In genomic region chr12:108857589-108858184, GRCm38 (mm10) we compare ENCODE assay signal across 11 mouse cellular contexts. TPM values are rescaled to one million over a fixed set of nuclear protein-coding genes. Genes with fewer than 3 reads are reported as not detected.
DNase-seq lines count a peak whose midpoint lies in the region; ATAC-seq lines count a peak whose summit lies in the region.
"Had no signal": no experiment of that assay in that cellular context is flagged by ENCODE, and none has a peak within 500 bp of the region (broad histone marks: within the 10 kb centered on the region; RNA-seq: fewer than 3 reads in every experiment).

No protein-coding gene starts in this region.

- peak; percentile 63; the same call in 1 of the 2 replicates for ATAC-seq in stomach, embryonic 16.5 days (ENCODE audit: insufficient read depth, low FRiP score)
- no peak for ATAC-seq in hindbrain, embryonic 13.5 days (ENCODE audit: low FRiP score)

- no peak overlapping the region for H3K9ac ChIP-seq in stomach, embryonic 16.5 days (ENCODE audit: low read length)
- no peak overlapping the region for H3K9ac ChIP-seq in hindbrain, embryonic 13.5 days

- 58% methylated on average over 7 of the region's 7 CpGs for WGBS in stomach, embryonic 16.5 days
- 83% methylated on average over 7 of the region's 7 CpGs for WGBS in hindbrain, embryonic 13.5 days

- peak overlapping the region; percentile 31; the same call in 1 of the 2 replicates for H3K27ac ChIP-seq in stomach, embryonic 16.5 days (ENCODE audit: low read length)
- no peak overlapping the region for H3K27ac ChIP-seq in hindbrain, embryonic 13.5 days

- peak; percentile 44 for DNase-seq in gastrocnemius, postnatal 25 days
- no peak for DNase-seq in gastrocnemius, postnatal 36 days
- peak; percentile 15 for DNase-seq in ovary, postnatal 14 days (ENCODE audit: low spot score)
- no peak for DNase-seq in ovary, postnatal 10 days (ENCODE audit: low spot score)
- peak; percentile 69 to 74 for DNase-seq in kidney, postnatal 4 days
- DNase-seq in adrenal gland, postnatal 25 days = no peak
- DNase-seq: adrenal gland, postnatal 10 days; B cell, adult 2 months; cerebellum, adult 18-20 months had no signal

- H3K36me3 ChIP-seq in stomach, embryonic 16.5 days (ENCODE audit: control insufficient read depth, insufficient read depth, low read length) = 0 out of 2 replicates have a peak, but pooled peaks cover 6% of the 10 kb centered on the region
- peaks cover 62% of the 10 kb centered on the region for H3K36me3 ChIP-seq in hindbrain, embryonic 13.5 days

- H3K9me3 ChIP-seq in stomach, embryonic 16.5 days (replicated peaks; ENCODE audit: control insufficient read depth, low read length) = no peaks in the 10 kb centered on the region
- no peaks in the 10 kb centered on the region for H3K9me3 ChIP-seq in hindbrain, embryonic 13.5 days

- no peaks in the 10 kb centered on the region for H3K27me3 ChIP-seq in stomach, embryonic 16.5 days (ENCODE audit: control insufficient read depth, insufficient read depth, low read length)
- H3K27me3 ChIP-seq in hindbrain, embryonic 13.5 days = no peaks in the 10 kb centered on the region

- peaks cover 10% of the 10 kb centered on the region; the same call in 1 of the 2 replicates for H3K4me1 ChIP-seq in stomach, embryonic 16.5 days (ENCODE audit: control insufficient read depth, insufficient read depth, low read length)
- no peaks in the 10 kb centered on the region for H3K4me1 ChIP-seq in hindbrain, embryonic 13.5 days (replicated peaks)

- intact Hi-C loops in gastrocnemius, postnatal 36 days (cut with DNase I) = no loop called here

- no peak overlapping the region; the same call in 1 of the 2 replicates for H3K4me2 ChIP-seq in stomach, embryonic 16.5 days (ENCODE audit: low read depth, low read length)
- H3K4me2 ChIP-seq in hindbrain, embryonic 13.5 days = no peak overlapping the region

- H3K4me3 ChIP-seq in stomach, embryonic 16.5 days (replicated peaks; ENCODE audit: low read length) = no peak overlapping the region
- H3K4me3 ChIP-seq in hindbrain, embryonic 13.5 days = no peak overlapping the region

RNA-seq across cellular contexts. Expression of gene Slc25a47, which starts 21.8 kb away (rescaled TPM):
- total RNA-seq in gastrocnemius, postnatal 25 days (2021) = 1 to 10 TPM; 5.8 to 6.3 TPM
- 1 to 10 TPM; 4.9 to 6.8 TPM for total RNA-seq in gastrocnemius, postnatal 36 days (2021)
- polyA plus RNA-seq in stomach, embryonic 16.5 days (2015; fragmentation: Nextera tagmentation; extraction: Ambion mirVana) = 10.0 TPM in 2 replicates
- total RNA-seq in adrenal gland, postnatal 25 days (2021) = 16.1 and 21.0 TPM in 2 replicates
- 9.8 and 10.8 TPM in 2 replicates for polyA plus RNA-seq in hindbrain, embryonic 13.5 days (2015; fragmentation: Nextera tagmentation; extraction: Ambion mirVana)

RNA-seq across cellular contexts. Expression of gene Slc25a29, which starts 22.0 kb away (rescaled TPM):
- 1 to 10 TPM; 6.4 to 9.2 TPM for total RNA-seq in gastrocnemius, postnatal 25 days (2021)
- 1 to 10 TPM; 7.3 to 9.2 TPM for total RNA-seq in gastrocnemius, postnatal 36 days (2021)
- 6.8 and 8.2 TPM in 2 replicates for polyA plus RNA-seq in stomach, embryonic 16.5 days (2015; fragmentation: Nextera tagmentation; extraction: Ambion mirVana)
- 20.7 and 25.5 TPM in 2 replicates for total RNA-seq in adrenal gland, postnatal 25 days (2021)
- polyA plus RNA-seq in hindbrain, embryonic 13.5 days (2015; fragmentation: Nextera tagmentation; extraction: Ambion mirVana) = 17.8 and 19.2 TPM in 2 replicates

RNA-seq across cellular contexts. Expression of gene Wdr25, which starts 35.7 kb away (rescaled TPM):
- total RNA-seq in gastrocnemius, postnatal 25 days (2021) = 1 to 10 TPM; 3.1 to 4.8 TPM
- 1 to 10 TPM; 4.6 to 5.1 TPM for total RNA-seq in gastrocnemius, postnatal 36 days (2021)
- 7.3 and 7.6 TPM in 2 replicates for polyA plus RNA-seq in stomach, embryonic 16.5 days (2015; fragmentation: Nextera tagmentation; extraction: Ambion mirVana)
- 7.9 and 8.4 TPM in 2 replicates for total RNA-seq in adrenal gland, postnatal 25 days (2021)
- polyA plus RNA-seq in hindbrain, embryonic 13.5 days (2015; fragmentation: Nextera tagmentation; extraction: Ambion mirVana) = 6.6 and 8.5 TPM in 2 replicates

RNA-seq across cellular contexts. Expression of gene Wars, which starts 36.3 kb away (rescaled TPM):
- total RNA-seq in gastrocnemius, postnatal 25 days (2021) = 10 to 100 TPM; 23.4 to 27.2 TPM
- 10 to 100 TPM; 23.8 to 26.2 TPM for total RNA-seq in gastrocnemius, postnatal 36 days (2021)
- 90.5 and 102 TPM in 2 replicates for polyA plus RNA-seq in stomach, embryonic 16.5 days (2015; fragmentation: Nextera tagmentation; extraction: Ambion mirVana)
- 54.6 and 64.0 TPM in 2 replicates for total RNA-seq in adrenal gland, postnatal 25 days (2021)
- 102 and 106 TPM in 2 replicates for polyA plus RNA-seq in hindbrain, embryonic 13.5 days (2015; fragmentation: Nextera tagmentation; extraction: Ambion mirVana)

Comparison
In these comparisons a context has a peak if more than half of its experiments do, and no peak if none do; other contexts are left out.
1. DNase-seq: peak in gastrocnemius, postnatal 25 days (single experiment), ovary, postnatal 14 days (single experiment) and kidney, postnatal 4 days (2 of 2); none in gastrocnemius, postnatal 36 days (0 of 2), ovary, postnatal 10 days (single experiment) and adrenal gland, postnatal 25 days (single experiment).